Mouse (Mus musculus): ENCODE results near the gene 1700061G19Rik. TPM values are rescaled to one million over a fixed set of nuclear protein-coding genes. Genes with fewer than 3 reads are reported as not detected.
A peak's percentile ranks its signal among the peaks of the same experiment; 100 is the strongest.

1700061G19Rik gene
- polyA plus RNA-seq, 1 experiment from 2014 or later = 0.23 TPM

- H3K9ac ChIP-seq (ENCODE audit: low read depth, low read length) = peak overlapping the region; percentile 38; the same call in 1 of the 2 replicates
- under 1% methylated on average over 42 of the region's 42 CpGs for WGBS
- no peaks in the 10 kb centered on the region for H3K9me3 ChIP-seq (ENCODE audit: control insufficient read depth)
- no peak overlapping the region for H3K27ac ChIP-seq (ENCODE audit: low read depth, low read length)
- no peaks in the 10 kb centered on the region for H3K36me3 ChIP-seq (ENCODE audit: control insufficient read depth, insufficient read depth)
- ATAC-seq = peak; percentile 99
- TF ChIP-seq CTCF (IDR thresholded peaks at IDR 0.05; ENCODE audit: low read depth) = peak; percentile 74
- 0 out of 2 replicates have a peak, but pooled peaks cover 13% of the 10 kb centered on the region for H3K27me3 ChIP-seq (replicated peaks; ENCODE audit: control insufficient read depth, insufficient read depth, low read length)
- H3K4me2 ChIP-seq (replicated peaks; ENCODE audit: low read depth) = peak overlapping the region; percentile 87
- H3K4me1 ChIP-seq (replicated peaks; ENCODE audit: control insufficient read depth, insufficient read depth, low read length) = no peaks in the 10 kb centered on the region
- peak overlapping the region; percentile 71 for H3K4me3 ChIP-seq (ENCODE audit: low read depth, low read length)
These were observed 44.0 kb upstream of the 1700061G19Rik start for GRCm38 (mm10) chr17:56831111-56831816.

DNA sequence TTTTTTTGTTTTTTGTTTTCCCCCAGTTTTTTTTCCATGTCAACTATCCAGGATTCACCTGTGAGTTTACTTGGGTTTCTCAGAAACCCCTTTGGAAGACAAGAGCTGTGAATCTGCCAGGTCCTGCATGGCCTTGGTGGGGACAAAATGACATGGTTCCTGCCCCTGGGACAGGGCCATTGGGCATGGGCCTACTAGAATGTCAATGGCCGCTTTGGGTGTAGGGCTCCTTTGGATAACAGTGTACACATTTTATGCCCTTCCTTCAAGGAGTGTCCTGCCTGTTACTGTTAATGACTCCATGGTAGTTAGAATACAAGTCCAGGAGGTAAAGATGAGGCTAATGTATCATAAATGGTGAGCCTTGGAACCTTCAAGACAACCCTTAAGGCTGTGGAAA, 42.4 kb upstream of the 1700061G19Rik start:
- 0 out of 2 replicates have a peak, but pooled peaks cover 13% of the 10 kb centered on the region for H3K27me3 ChIP-seq (replicated peaks; ENCODE audit: control insufficient read depth, insufficient read depth, low read length)
- no peak overlapping the region for H3K27ac ChIP-seq (ENCODE audit: low read depth, low read length)
- no peaks in the 10 kb centered on the region for H3K9me3 ChIP-seq (ENCODE audit: control insufficient read depth)
- no peaks in the 10 kb centered on the region for H3K4me1 ChIP-seq (replicated peaks; ENCODE audit: control insufficient read depth, insufficient read depth, low read length)
- no peaks in the 10 kb centered on the region for H3K36me3 ChIP-seq (ENCODE audit: control insufficient read depth, insufficient read depth)
- no peak for ATAC-seq
- H3K4me3 ChIP-seq (ENCODE audit: low read depth, low read length) = no peak overlapping the region
- 89% methylated on average over 1 of the region's 1 CpGs for WGBS
- no peak for TF ChIP-seq CTCF (IDR thresholded peaks at IDR 0.05; ENCODE audit: low read depth)
- H3K9ac ChIP-seq (ENCODE audit: low read depth, low read length) = no peak overlapping the region
- no peak overlapping the region for H3K4me2 ChIP-seq (replicated peaks; ENCODE audit: low read depth)

DNA sequence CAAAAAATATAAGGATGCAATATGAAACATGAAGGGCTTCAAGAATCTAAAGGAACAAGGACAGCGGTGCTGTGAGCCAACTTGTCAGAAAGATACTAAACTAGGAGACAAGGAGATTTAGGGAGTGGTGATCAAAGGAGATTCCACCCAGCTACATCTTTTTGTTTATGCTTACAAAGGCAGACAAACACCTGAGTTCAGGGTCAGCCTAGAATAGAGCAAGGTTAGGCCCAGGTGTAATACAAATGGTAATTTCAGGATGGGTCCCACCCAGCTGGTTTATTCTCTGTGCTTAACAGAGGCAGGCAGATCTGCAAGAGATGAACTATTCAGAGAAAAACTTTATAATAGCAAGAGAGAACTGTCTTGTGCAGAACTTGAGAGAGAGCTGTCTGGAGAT, 41.9 kb upstream of the 1700061G19Rik start:
- Histone ChIP-seq H3K27me3 (replicated peaks; ENCODE audit: control insufficient read depth, insufficient read depth, low read length) (0 out of 2 replicates have a peak, but pooled peaks cover 13% of the 10 kb centered on the region), H3K9ac (ENCODE audit: low read depth, low read length) (no peak overlapping the region), H3K4me2 (replicated peaks; ENCODE audit: low read depth) (no peak overlapping the region), H3K4me3 (ENCODE audit: low read depth, low read length) (no peak overlapping the region), H3K9me3 (ENCODE audit: control insufficient read depth) (no peaks in the 10 kb centered on the region), H3K4me1 (replicated peaks; ENCODE audit: control insufficient read depth, insufficient read depth, low read length) (no peaks in the 10 kb centered on the region), H3K27ac (ENCODE audit: low read depth, low read length) (no peak overlapping the region), H3K36me3 (ENCODE audit: control insufficient read depth, insufficient read depth) (no peaks in the 10 kb centered on the region)
- 97% methylated on average over 1 of the region's 1 CpGs for WGBS
- ATAC-seq = no peak
- TF ChIP-seq CTCF (IDR thresholded peaks at IDR 0.05; ENCODE audit: low read depth) = no peak

DNA sequence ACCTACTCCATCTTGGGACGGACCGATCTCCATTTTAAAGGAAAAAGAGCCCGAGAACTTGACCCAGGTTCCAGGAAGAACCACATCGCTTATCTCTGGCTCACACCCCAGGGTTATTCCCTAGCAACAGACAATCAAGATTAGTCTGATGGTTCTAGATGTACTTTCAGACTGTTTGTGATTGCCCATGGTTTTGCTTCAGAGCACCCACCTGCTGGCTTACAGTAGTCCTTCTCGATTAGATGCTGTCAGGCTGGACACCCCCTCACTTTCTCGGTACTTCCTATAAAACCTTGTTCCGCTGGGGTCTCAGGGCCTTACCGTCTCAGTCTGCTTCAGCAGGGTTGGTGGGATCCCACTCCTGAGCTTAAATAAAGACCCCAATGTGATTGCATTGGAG, 38.9 kb upstream of the 1700061G19Rik start:
- no peaks in the 10 kb centered on the region for H3K9me3 ChIP-seq (ENCODE audit: control insufficient read depth)
- ATAC-seq = no peak
- H3K4me3 ChIP-seq (ENCODE audit: low read depth, low read length) = no peak overlapping the region
- no peak overlapping the region for H3K4me2 ChIP-seq (replicated peaks; ENCODE audit: low read depth)
- 88% methylated on average over 8 of the region's 8 CpGs for WGBS
- H3K27me3 ChIP-seq (replicated peaks; ENCODE audit: control insufficient read depth, insufficient read depth, low read length) = no peaks in the 10 kb centered on the region
- H3K36me3 ChIP-seq (ENCODE audit: control insufficient read depth, insufficient read depth) = no peaks in the 10 kb centered on the region
- H3K27ac ChIP-seq (ENCODE audit: low read depth, low read length) = no peak overlapping the region
- H3K9ac ChIP-seq (ENCODE audit: low read depth, low read length) = no peak overlapping the region
- H3K4me1 ChIP-seq (replicated peaks; ENCODE audit: control insufficient read depth, insufficient read depth, low read length) = no peaks in the 10 kb centered on the region
- TF ChIP-seq CTCF (IDR thresholded peaks at IDR 0.05; ENCODE audit: low read depth) = no peak

- Histone ChIP-seq H3K4me3 (ENCODE audit: low read depth, low read length) (no peak overlapping the region), H3K9ac (ENCODE audit: low read depth, low read length) (no peak overlapping the region), H3K9me3 (ENCODE audit: control insufficient read depth) (no peaks in the 10 kb centered on the region), H3K4me1 (replicated peaks; ENCODE audit: control insufficient read depth, insufficient read depth, low read length) (no peaks in the 10 kb centered on the region), H3K27ac (ENCODE audit: low read depth, low read length) (no peak overlapping the region), H3K4me2 (replicated peaks; ENCODE audit: low read depth) (no peak overlapping the region), H3K27me3 (replicated peaks; ENCODE audit: control insufficient read depth, insufficient read depth, low read length) (no peaks in the 10 kb centered on the region), H3K36me3 (ENCODE audit: control insufficient read depth, insufficient read depth) (no peaks in the 10 kb centered on the region)
- WGBS = 84% methylated on average over 7 of the region's 7 CpGs
- ATAC-seq = no peak
- no peak for TF ChIP-seq CTCF (IDR thresholded peaks at IDR 0.05; ENCODE audit: low read depth)
These were observed 34.8 kb upstream of the 1700061G19Rik start for GRCm38 (mm10) chr17:56840524-56840923.

DNA sequence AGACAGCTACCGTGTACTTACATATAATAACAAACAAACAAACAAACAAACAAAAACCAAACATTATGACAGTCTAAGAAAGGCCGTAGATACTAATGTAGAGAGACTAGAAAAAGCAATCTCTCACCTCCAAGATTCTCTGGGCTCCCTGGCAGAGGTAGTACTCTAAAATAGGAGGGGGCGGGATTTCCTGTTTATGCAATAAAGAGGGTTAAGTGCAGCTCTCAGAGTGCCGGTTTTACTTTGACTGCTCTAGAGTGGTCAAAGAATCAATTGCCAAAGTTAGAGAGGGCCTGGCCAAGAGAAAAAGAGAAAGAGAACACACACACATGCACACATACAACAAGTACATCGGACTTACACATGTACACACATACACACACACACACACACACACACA, 33.1 kb upstream of the 1700061G19Rik start:
- H3K36me3 ChIP-seq (ENCODE audit: control insufficient read depth, insufficient read depth) = no peaks in the 10 kb centered on the region

More for the DNA sequence above, 33.1 kb upstream of the 1700061G19Rik start:
- no peak for ATAC-seq
- WGBS = 65% methylated on average over 5 of the region's 5 CpGs
- no peak for TF ChIP-seq CTCF (IDR thresholded peaks at IDR 0.05; ENCODE audit: low read depth)
- Histone ChIP-seq H3K4me1 (replicated peaks; ENCODE audit: control insufficient read depth, insufficient read depth, low read length) (no peaks in the 10 kb centered on the region), H3K4me2 (replicated peaks; ENCODE audit: low read depth) (no peak overlapping the region), H3K27me3 (replicated peaks; ENCODE audit: control insufficient read depth, insufficient read depth, low read length) (no peaks in the 10 kb centered on the region), H3K9ac (ENCODE audit: low read depth, low read length) (no peak overlapping the region), H3K4me3 (ENCODE audit: low read depth, low read length) (no peak overlapping the region), H3K27ac (ENCODE audit: low read depth, low read length) (no peak overlapping the region), H3K9me3 (ENCODE audit: control insufficient read depth) (no peaks in the 10 kb centered on the region)
